Mouse (Mus musculus): ENCODE results near the gene Snph.

- TF ChIP-seq EP300 (IDR thresholded peaks at IDR 0.05; ENCODE audit: low read depth) (no peak), CTCF (IDR thresholded peaks at IDR 0.05; ENCODE audit: low read depth) (no peak)
Observed at GRCm38 (mm10) chr2:151668433-151668832, 36.0 kb upstream of the Snph start, which contains the start of gene Rad21l.
